Mouse (Mus musculus): ENCODE measurements around the gene Ramp2. TPM values are rescaled to one million over a fixed set of nuclear protein-coding genes. Genes with fewer than 3 reads are reported as not detected.

The Ramp2 gene
- polyA plus RNA-seq, 1 experiment = 0.32 TPM

DNA sequence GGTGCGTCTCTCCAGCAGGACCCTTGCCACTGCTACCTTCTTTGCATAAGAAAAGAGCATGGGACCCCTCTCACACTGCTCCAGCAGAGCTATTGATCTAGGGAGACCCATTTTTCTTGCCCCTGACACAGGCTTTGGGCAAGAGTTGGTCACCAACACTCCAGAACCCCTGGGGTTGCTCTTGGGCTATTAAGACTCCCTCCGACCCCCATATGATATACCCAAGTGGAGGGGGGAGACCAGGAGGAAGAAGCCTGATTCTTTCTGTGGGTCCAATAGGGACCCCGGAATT is 18.1 kb downstream of the Ramp2 start:
- no peak for TF ChIP-seq FLI1 (IDR thresholded peaks at IDR 0.05; ENCODE audit: low read length)
- no peak for TF ChIP-seq GATA1 (IDR thresholded peaks at IDR 0.05; ENCODE audit: borderline replicate concordance, low read length)
- H3K27me3 ChIP-seq (replicated peaks) = peaks cover 74% of the 10 kb centered on the region
- peaks cover 59% of the 10 kb centered on the region for H3K4me1 ChIP-seq

DNA sequence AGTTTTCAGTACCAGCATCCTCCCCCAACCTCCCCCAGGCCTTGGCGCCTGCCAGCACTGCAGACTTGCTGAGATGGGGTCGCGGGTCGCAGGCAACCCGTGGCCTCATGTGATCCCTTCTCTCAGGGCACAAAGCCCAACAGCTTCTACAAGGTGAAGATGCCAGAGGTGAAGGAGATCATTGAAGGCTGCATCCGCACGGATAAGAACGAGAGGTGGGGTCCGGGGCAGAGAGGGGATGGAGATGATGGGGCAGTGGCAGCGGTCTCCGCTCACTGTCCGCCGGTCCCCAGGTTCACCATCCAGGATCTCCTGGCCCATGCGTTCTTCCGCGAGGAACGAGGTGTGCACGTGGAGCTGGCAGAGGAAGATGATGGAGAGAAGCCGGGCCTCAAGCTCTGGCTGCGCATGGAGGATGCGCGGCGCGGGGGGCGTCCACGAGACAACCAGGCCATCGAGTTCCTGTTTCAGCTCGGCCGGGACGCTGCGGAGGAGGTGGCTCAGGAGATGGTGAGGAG is 19.2 kb downstream of the Ramp2 start:
- H3K36me3 ChIP-seq (replicated peaks; ENCODE audit: low read length) = peaks cover 7% of the 10 kb centered on the region
- TF ChIP-seq GATA1 (IDR thresholded peaks at IDR 0.05; ENCODE audit: borderline replicate concordance, low read length) = no peak
- TF ChIP-seq FLI1 (IDR thresholded peaks at IDR 0.05; ENCODE audit: low read length) = no peak
- H3K9me3 ChIP-seq = peaks cover 13% of the 10 kb centered on the region
- peaks cover 83% of the 10 kb centered on the region for H3K27me3 ChIP-seq (replicated peaks)
- H3K4me1 ChIP-seq = peaks cover 56% of the 10 kb centered on the region
- peak overlapping the region; percentile 42 for H3K4me3 ChIP-seq (replicated peaks)

More for the DNA sequence above, 18.1 kb downstream of the Ramp2 start:
- H3K9me3 ChIP-seq = peaks cover 13% of the 10 kb centered on the region
- no peak overlapping the region for H3K4me3 ChIP-seq (replicated peaks)
- H3K36me3 ChIP-seq (replicated peaks; ENCODE audit: low read length) = peaks cover 15% of the 10 kb centered on the region

DNA sequence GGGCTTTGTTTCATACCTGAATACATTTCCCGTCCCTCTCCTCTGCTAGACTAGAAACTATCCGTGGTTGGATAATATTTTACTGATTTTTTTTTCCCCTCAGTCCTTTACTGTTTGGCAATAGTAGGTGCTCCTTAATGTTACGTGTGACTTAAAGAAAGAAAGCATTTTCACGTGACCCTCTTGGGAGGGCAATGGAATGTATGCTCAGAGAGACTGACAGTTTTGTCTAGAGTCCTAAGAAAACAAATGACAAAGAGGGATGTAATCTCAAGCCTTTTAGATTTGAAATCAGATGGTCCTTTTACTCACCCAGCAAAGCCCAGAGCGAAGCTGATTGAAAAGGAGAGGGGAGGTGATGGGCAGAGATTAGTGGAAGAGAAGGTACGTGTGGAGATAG is 20.1 kb downstream of the Ramp2 start:
- H3K27me3 ChIP-seq (replicated peaks) = peaks cover 81% of the 10 kb centered on the region
- H3K36me3 ChIP-seq (replicated peaks; ENCODE audit: low read length) = peaks cover 7% of the 10 kb centered on the region
- peaks cover 13% of the 10 kb centered on the region for H3K9me3 ChIP-seq
- H3K4me1 ChIP-seq = peaks cover 56% of the 10 kb centered on the region
- TF ChIP-seq GATA1 (IDR thresholded peaks at IDR 0.05; ENCODE audit: borderline replicate concordance, low read length) = no peak
- TF ChIP-seq FLI1 (IDR thresholded peaks at IDR 0.05; ENCODE audit: low read length) = no peak
- H3K4me3 ChIP-seq (replicated peaks) = no peak overlapping the region

DNA sequence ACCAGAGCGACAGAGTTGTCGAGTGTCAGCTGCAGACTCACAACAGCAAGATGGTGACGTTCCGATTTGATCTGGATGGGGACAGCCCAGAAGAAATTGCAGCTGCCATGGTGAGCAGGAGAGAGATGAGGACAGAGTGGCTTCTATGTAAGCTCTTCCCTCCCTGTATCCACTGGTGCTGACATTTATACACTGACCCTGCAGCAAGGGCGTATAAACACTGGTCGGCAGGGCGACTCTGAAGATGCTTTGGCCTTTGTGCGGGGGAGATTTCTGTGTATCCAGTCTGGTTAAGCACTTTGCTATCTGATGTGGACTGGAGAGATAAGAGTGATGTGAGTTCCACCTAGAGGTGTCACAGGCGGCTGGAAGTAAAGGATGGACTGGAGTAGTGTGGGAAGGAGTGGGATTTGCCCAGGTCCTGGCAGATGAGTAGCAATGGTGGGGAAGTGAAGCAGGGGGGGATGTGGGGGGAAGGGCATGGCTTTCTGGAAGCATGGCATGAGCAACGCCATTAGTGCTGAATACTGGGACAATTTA is 23.8 kb downstream of the Ramp2 start:
- H3K4me1 ChIP-seq = peaks cover 44% of the 10 kb centered on the region
- TF ChIP-seq FLI1 (IDR thresholded peaks at IDR 0.05; ENCODE audit: low read length) = no peak
- TF ChIP-seq GATA1 (IDR thresholded peaks at IDR 0.05; ENCODE audit: borderline replicate concordance, low read length) = no peak
- peaks cover 10% of the 10 kb centered on the region for H3K36me3 ChIP-seq (replicated peaks; ENCODE audit: low read length)

DNA sequence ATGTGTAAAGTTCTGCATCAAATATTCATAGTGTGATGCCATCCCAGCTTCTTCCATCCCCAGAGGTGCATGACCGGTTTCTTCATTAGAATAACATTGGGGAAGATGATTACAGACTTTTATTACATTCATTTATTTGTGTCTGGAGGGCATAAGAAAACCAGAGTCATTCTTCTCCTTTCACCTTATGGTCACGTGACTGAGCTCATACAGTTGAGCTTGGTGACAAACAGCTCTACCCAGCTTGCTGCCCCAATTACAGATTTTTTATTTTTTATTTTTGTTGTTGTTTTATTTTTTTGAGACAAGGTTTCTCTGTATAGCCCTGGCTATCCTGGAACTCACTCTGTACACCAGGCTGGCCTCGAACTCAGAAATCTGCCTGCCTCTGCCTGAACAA is 26.6 kb downstream of the Ramp2 start:
- Histone ChIP-seq H3K4me3 (replicated peaks) (no peak overlapping the region), H3K4me1 (peaks cover 63% of the 10 kb centered on the region), H3K9me3 (peaks cover 5% of the 10 kb centered on the region), H3K36me3 (replicated peaks; ENCODE audit: low read length) (peaks cover 26% of the 10 kb centered on the region), H3K27me3 (replicated peaks) (peaks cover 44% of the 10 kb centered on the region)
- TF ChIP-seq FLI1 (IDR thresholded peaks at IDR 0.05; ENCODE audit: low read length) (no peak), GATA1 (IDR thresholded peaks at IDR 0.05; ENCODE audit: borderline replicate concordance, low read length) (no peak)

More for the DNA sequence above, 23.8 kb downstream of the Ramp2 start:
- Histone ChIP-seq H3K9me3 (peaks cover 13% of the 10 kb centered on the region), H3K27me3 (replicated peaks) (peaks cover 66% of the 10 kb centered on the region), H3K4me3 (replicated peaks) (no peak overlapping the region)

DNA sequence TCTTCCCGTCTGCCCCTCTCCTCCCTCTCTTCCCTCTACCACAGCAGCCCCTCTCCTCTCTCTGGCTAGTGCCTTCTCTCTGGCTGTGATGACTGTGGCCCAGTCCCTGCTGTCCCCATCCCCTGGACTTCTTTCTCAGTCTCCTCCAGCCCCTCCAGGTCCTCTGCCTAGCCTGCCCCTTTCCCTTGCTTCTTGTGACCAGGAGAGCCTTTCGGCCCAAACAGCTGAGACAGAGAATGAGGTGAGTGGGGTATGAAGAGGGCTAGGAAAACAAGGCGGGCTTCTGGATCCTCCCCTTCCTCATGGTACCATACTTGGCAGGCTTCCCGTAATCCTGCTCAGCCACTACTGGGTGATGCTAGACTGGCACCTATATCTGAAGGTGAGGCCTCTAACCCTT is 29.5 kb downstream of the Ramp2 start:
- TF ChIP-seq GATA1 (IDR thresholded peaks at IDR 0.05; ENCODE audit: borderline replicate concordance, low read length) = no peak
- no peak for TF ChIP-seq FLI1 (IDR thresholded peaks at IDR 0.05; ENCODE audit: low read length)
- Histone ChIP-seq H3K9me3 (no peaks in the 10 kb centered on the region), H3K4me3 (replicated peaks) (peak overlapping the region; percentile 18), H3K36me3 (replicated peaks; ENCODE audit: low read length) (peaks cover 29% of the 10 kb centered on the region), H3K4me1 (peaks cover 70% of the 10 kb centered on the region), H3K27me3 (replicated peaks) (peaks cover 24% of the 10 kb centered on the region)

DNA sequence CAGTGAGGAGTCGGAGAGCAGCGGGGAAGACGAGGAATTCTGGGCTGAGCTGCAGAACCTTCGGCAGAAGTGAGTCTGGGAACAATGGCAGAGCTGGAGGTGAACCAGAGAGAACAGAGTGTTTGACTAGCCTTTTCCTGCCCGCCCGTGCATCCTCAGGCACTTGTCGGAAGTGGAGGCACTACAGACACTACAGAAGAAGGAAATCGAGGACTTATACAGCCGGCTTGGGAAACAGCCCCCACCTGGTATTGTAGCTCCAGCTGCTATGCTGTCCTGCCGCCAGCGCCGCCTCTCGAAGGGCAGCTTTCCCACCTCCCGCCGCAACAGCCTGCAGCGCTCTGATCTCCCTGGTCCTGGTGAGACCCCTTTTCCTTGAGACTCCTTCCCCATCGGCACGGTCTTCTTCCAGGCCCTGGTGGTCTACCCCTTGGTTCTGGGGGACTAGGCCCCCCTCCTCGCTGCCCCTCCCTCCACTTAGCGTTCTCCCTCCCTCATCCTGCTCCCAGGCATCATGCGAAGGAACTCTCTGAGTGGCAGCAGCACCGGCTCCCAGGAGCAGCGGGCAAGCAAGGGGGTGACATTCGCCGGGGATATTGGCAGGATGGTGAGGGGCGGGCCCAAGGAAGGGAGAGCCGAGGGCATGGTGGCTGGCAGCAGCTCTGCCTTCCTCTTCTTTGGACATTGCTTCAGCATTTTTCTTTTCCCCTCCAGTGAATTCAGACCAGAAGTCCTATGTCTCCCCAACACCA is 30.7 kb downstream of the Ramp2 start:
- Histone ChIP-seq H3K4me1 (peaks cover 58% of the 10 kb centered on the region), H3K27me3 (replicated peaks) (peaks cover 20% of the 10 kb centered on the region), H3K36me3 (replicated peaks; ENCODE audit: low read length) (peaks cover 29% of the 10 kb centered on the region), H3K4me3 (replicated peaks) (no peak overlapping the region), H3K9me3 (no peaks in the 10 kb centered on the region)
- TF ChIP-seq GATA1 (IDR thresholded peaks at IDR 0.05; ENCODE audit: borderline replicate concordance, low read length) (no peak), FLI1 (IDR thresholded peaks at IDR 0.05; ENCODE audit: low read length) (no peak)

DNA sequence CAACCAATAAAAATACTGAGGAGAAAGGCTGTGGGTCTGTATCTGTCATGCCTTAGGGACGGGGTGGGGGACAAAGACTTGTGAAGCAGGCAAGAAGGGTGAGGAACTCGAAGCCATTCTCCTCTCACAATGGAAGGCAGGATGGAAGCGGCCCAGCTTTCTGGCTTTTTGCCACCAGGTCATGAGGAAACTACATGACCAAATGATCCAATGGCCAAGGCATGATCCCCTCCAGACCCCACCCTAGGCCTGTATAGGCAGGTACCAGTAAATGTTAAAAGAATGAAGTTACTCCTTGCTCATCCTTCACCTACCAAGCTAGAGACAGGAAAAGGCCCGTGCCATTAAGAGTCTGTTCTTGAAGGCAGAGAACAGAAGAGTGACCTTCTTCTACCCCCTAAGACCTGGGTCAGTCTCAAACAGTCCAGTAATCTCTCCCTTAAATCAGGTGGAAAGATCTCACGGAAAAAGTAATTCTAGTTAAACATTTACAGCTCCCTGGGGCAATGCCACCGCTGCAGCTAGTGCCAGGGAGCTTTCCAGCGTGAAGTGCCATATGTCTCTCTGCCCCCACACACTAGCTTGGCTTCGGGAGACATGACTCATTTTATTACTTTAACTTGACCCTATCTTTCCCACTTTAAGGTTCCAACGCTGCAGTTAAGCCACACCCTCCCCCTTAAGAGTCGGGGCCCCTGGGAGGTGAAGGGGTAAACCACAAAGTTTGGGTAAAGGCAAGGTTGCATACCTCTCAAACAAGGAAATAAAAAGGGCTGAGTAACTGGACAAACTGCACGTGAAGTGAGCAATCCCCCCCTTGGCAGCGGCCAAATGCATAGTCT is 31.8 kb downstream of the Ramp2 start:
- H3K4me3 ChIP-seq (replicated peaks) = peak overlapping the region; percentile 98
- no peak for TF ChIP-seq FLI1 (IDR thresholded peaks at IDR 0.05; ENCODE audit: low read length)
- TF ChIP-seq GATA1 (IDR thresholded peaks at IDR 0.05; ENCODE audit: borderline replicate concordance, low read length) = no peak
- H3K4me1 ChIP-seq = peaks cover 57% of the 10 kb centered on the region
- no peaks in the 10 kb centered on the region for H3K9me3 ChIP-seq
- H3K27me3 ChIP-seq (replicated peaks) = peaks cover 15% of the 10 kb centered on the region
- H3K36me3 ChIP-seq (replicated peaks; ENCODE audit: low read length) = peaks cover 29% of the 10 kb centered on the region

DNA sequence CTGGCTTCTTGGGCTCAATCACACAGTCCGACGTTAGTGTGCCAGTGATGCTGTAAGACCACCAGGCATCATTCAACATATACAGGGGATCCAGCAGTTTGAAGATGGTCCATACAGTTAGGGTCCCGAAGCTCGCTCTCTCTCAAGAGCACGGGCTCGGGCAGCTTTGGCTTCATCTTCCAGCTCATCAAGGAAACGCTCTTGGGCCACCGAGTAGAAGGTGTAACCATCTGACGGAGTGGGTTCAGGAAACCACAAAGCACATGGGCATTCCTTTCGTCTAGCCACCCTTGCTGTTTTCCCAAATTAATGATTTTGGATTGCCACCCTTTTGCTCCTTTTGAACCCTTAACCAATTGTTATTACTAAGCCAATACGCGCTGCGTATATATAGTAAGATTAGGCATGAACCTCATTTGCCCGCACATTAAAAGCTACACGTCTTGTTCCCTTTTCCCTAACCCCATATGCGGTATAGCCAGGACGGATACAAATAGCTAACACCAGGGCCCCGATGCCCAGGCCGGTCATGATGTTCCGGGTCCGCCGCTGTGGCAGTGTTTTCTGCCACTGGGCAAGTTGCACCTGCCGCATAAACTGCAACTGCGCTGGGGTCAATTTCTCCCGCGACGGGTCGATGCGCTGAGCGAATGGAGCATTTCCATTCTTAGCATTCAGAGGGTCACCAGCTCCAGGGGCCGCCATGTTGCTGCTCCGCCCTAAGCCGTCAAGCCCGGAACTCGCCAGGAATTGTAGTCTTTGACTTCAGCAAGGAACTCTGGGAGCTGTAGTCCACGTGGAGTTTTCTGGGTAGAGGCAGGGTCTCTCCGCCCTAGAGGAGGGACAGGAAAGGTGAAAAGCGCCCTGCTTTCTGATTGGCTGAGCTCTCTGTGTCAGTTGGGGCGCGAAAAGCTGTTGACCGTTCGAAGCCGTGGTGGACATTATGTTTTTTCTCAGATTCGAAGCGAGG is 32.7 kb downstream of the Ramp2 start, which contains the start of the genes Cntd1 and Coa3:
Gene Cntd1, plus strand, starts transcription at position 790 of the 970 bp plus-strand sequence.
Gene Coa3, minus strand, starts transcription at position 892 of the 970 bp plus-strand sequence.
- Histone ChIP-seq H3K4me3 (replicated peaks) (peak within 1 kb of the TSS; percentile 98), H3K27me3 (replicated peaks) (peaks cover 9% of the 10 kb centered on the region), H3K36me3 (replicated peaks; ENCODE audit: low read length) (peaks cover 28% of the 10 kb centered on the region), H3K4me1 (peaks cover 55% of the 10 kb centered on the region), H3K9me3 (no peaks in the 10 kb centered on the region)
- TF ChIP-seq FLI1 (IDR thresholded peaks at IDR 0.05; ENCODE audit: low read length) (no peak), GATA1 (IDR thresholded peaks at IDR 0.05; ENCODE audit: borderline replicate concordance, low read length) (no peak)

Data from megakaryocyte, embryonic 14.5 days (primary cell).